Mouse (Mus musculus): Measurements from ENCODE around the gene Gm49405.
"Not testable (repeated sequence)": the region's sequence is repeated elsewhere in the genome, so short reads cannot be mapped to it uniquely, and the experiment has no call there.

Gene Gm49405

GRCm38 (mm10) chr19:4049069-4049468 lies 48.6 kb downstream of the Gm49405 start:
- not testable (repeated sequence) for DNase-seq (ENCODE audit: low read depth, low spot score)

GRCm38 (mm10) chr19:4051016-4051415 lies 50.6 kb downstream of the Gm49405 start:
- DNase-seq (ENCODE audit: low read depth, low spot score) = no peak

- DNase-seq (ENCODE audit: low read depth, low spot score) = peak; percentile 62
These were observed 51.5 kb downstream of the Gm49405 start for GRCm38 (mm10) chr19:4051741-4052515.

- no peak for DNase-seq (ENCODE audit: low read depth, low spot score)
These were observed 52.1 kb downstream of the Gm49405 start for GRCm38 (mm10) chr19:4052516-4053030.

- no peak for DNase-seq (ENCODE audit: low read depth, low spot score)
These were observed 54.2 kb downstream of the Gm49405 start for GRCm38 (mm10) chr19:4054613-4055012.
